Mouse (Mus musculus): ENCODE measurements around the gene Rims1.
A peak's percentile ranks its signal among the peaks of the same experiment; 100 is the strongest.

The Rims1 gene

DNA sequence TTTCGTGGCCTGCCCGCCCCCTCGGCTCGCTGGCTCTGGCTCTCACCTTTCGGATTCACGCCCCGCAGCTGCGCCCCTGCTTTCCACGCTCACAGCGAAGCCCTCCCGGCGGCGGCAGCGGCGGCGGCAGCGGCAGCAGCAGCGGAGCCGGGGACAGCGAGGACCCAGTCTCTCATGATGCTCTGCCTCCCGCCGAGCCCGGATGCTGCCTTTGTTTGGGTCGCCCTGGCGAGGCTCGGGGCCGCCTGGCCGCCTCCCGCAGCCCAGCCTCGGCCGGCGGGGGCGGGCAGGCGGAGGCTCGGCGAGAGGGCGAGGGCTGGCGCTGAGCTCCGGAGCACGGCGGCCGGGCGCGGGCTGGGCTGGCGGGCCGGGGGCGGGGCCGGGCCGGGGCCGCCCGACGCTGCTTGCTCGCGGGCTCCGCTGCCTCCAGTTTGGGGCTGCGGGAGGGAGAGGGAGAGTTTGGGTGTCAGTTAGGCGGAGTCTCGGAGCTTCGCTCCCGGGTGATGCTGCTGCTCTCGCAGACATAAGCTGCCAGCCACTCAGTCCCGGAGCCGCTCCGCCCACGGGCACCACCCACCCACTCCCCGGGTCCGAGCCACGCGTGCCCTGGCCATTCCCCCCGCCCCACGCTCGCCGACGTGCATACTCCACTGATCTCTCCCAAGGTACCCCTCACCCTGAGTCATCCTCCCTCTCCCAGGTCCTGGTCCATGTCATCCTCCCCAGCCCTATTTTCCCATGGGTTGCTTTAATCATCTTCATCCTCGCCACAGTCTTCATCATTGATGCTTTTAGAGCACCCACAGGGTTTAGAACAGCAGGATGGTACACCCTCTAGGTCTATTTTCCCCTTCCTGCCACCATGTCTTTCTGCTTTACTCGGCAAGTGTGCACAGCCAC is at the start of gene Rims1:
TSS of gene Rims1 (minus strand) at position 269 of the 900 bp plus-strand sequence.
- DNase-seq (ENCODE audit: low read depth): no peak

DNA sequence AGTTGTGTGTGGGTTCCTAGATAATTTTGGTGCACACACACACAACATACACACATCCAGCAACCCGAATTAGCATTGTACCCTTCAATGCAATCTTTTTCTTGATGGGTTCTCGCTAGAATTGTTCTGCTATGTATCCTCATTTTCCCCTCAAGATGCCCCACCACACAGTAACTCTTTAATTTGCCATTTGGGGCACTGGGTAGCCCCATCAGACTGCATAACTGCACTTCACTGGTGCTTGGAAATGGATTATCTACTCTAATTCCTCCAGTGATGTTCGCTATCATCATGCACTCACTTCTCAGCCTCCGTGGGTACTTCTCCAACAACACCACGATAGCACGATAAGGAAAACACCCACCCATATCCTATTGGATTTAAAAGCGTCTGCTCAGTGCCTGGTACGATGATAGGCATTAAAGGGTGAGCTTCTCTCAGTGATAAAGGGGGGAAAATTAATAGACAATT is 867 bp upstream of the Rims1 start:
- DNase-seq (ENCODE audit: low read depth): no peak

DNA sequence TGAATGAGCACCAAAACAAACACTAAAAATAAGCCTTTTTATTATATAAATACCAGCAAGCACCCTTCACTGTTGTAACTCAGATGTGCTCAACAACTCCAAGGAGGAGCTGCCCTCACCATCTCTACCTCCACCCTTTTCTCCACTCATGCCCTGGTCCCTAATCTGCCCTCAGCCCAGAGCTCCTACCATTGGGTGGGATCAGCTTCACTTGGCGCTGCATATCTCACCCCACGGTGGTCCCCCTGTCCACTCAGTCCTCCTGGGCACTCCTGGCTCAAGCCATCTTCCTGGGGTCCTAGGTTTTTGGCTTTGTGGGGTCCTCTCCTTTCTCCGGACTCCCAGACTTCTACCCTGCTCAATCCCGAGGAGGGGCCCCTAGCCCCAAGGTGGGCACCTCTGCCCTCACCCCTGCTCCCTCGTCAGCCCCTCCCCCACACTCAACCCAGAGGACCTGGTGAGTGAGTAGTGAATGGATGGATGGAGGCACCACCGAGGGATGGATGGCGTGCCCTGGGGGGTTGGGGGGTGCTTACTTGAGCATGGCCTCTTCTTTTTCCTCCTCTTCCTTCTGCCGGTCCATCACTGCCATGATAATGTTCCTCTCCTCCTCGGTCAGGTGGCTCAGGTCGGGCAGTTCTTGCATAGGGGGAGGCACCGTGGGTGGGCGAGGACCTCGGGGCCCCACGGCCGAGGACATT is 619 bp downstream of the Rims1 start:
- no peak for DNase-seq (ENCODE audit: low read depth)

DNA sequence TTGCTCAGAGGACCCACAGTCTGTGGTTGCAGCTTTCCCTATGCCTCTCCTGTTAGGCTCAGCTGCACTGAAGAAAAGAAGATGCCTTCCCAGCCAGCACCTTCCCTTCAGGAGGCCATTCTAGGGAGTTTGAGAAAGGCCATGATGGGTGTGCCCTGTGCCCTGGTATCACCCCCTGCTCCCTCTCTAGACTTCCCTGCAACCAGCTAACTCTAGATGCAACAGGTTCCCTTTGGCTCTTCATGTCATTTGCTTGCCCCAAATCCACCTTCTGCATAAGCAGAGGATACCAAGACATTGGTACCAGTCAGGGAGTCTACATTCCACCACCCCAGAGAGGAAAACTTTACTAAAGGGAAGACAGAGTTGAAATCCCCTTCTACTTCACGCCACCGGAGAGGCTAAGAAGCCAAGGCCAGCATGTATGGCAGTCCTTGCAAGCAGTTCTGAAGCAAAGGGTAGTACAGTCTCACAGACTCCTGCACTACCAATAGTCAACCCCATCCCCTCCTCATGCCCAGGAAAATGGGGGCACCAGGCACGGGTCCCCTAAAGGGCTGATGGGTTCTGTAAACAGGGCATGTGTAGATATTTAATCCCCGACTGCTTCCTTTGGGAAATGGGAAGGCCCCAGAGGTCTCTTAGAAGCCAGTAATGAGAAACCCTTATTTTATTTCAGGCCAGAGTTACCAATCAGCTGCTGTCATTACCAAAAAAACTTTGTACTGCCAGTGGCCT is 1.5 kb downstream of the Rims1 start:
- DNase-seq (ENCODE audit: low read depth): no peak

DNA sequence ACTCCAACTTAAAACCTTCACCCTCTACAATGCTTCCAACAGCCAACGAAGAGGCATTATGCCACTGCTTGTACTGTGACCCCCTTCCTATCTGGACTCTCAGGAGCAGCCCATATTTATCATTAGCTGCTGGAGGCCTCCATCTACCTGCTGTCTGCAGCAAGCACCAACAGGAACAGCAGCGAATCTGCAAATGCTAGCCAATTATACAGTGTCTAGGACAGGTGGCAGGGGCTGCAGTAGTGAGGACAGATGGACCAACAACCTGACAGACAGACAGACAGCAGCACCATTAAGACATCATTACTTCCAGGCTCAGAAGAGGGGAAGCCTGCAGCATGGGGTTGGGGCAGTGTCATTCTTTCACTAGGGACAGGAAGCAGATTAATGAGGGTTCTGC is 2.3 kb downstream of the Rims1 start:
- no peak for DNase-seq (ENCODE audit: low read depth)

DNA sequence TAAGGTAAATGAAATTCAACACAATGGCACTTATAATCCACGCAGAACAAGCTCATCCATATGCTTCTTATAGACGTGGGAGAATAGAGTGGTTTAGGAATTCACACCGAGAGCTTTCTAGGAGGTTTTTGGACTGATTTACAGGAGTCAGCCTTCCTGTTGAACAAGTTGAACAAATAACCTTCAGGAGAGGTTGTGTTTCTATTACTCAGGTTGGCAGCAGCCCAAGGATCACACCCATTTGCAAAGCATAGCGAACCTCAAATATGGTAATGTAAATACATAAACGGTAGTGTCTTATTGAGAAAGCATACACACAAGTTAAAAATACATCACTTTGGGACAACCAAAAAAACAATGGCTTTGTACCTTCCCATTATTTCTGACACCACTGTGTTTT is 5.5 kb downstream of the Rims1 start:
- peak; percentile 5 for DNase-seq (ENCODE audit: low read depth)

DNA sequence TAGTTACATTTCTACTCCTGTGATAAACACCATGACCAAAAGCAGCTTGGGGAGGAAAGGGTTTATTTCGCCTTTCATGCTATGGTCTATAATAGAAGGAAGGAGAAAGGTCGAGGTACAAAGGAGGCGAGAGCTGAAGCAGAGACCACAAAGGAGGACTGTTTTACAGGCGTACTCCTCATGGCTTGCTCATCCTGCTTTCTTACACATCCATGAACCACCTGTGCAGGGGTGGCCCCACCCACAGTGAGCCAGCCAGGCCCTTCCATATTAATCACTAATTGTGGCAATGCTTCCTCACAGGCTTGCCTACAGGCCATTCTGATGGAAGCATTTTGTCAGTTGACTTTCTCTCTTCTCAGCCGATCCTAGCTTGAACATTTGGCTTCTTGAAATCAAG is 8.7 kb downstream of the Rims1 start:
- no peak for DNase-seq (ENCODE audit: low read depth)

DNA sequence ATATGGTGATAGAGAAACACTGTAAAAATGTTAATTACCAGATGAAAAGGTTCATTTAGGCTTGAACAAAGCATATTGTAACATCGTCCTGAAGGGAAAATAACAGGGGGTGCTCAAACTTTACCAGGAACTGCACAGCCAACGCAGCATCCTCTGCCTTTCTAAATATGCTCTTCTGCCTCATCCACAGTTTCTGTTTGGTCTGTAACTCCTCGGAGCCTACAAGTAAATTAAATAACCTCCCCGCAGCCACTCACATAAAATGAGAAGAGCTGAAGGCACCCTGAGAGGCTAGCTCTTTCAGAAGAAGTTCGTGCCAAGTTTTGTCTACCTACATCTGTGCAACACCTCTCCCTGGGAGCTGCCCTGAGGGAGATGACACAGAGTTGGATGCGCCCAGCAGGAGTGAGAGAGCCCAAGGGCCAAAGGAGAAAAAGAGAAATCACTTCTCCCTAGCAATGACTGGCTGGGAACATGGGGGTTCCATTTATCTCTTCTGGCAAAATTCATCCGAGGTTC is 16.3 kb downstream of the Rims1 start:
- DNase-seq (ENCODE audit: low read depth): no peak

DNA sequence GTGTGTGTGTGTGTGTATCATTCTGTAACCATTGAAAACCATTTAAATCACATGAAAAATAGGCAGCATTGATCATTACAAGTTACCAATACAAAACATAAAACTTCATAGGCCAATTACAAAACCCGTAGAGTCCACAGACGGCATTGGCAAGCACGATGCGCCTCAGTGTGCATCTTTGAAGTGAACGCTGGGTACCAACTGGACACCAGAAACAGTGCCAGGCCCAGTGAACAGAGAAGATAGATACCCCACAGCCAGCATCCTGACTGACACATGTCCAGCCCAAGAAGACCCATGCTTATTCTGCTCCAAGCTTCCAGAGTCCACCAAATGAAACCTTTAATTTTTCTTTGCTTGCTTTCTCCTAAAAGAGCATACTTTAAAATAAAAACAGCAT is 18.2 kb downstream of the Rims1 start:
- no peak for DNase-seq (ENCODE audit: low read depth)

DNA sequence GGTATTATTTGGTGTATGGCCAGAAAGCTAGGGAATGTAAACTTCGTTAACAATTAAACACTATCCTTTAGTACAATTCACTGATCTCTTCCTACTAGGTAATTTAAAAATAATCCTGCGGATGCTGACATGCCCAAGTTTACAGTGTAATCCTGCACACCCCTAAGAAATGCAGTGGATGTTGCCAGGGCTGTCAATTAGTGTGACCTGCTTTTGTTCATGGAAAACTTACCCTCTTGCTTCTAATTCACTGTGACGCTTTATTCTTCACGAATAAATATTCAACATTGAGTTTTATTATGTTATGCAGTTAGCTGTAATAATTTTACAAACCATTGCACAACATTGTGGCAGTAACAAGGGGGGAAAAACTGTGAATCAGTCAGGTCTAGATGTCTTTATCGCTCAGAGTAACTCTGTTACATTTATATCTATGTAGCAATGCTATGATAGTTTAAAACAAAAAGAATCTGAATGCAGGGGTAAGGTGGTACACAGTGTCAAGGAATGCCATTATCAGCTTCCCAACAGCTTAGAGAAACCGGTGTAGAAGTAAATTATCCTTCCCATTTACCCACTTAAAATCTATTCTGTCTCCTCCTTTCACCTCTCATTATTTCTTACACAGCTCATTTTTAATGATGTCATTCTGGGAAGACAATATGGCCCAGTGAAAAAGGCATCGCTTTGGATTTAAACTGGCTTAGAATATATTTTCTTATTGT is 35.1 kb downstream of the Rims1 start:
- no peak for DNase-seq (ENCODE audit: low read depth)

DNA sequence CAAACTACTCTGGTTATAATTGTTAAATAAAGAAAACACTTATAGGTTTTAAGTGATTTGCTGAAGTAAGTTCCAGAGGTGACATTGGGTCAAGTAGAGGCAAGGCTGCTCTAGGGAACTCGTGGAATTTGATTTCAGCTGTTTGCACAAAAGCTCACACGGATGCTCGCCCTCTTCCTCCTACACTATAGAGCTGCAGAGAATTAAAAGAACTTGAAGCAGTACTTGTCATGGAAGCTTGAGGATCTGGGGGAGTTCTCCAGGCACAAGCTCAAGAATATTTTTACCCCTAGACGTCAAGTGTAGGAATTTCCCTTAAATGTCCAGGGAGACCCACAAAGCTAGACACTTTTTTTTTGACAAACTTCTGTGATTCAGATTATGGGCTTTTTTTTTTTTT is 42.4 kb downstream of the Rims1 start:
- no peak for DNase-seq (ENCODE audit: low read depth)

DNA sequence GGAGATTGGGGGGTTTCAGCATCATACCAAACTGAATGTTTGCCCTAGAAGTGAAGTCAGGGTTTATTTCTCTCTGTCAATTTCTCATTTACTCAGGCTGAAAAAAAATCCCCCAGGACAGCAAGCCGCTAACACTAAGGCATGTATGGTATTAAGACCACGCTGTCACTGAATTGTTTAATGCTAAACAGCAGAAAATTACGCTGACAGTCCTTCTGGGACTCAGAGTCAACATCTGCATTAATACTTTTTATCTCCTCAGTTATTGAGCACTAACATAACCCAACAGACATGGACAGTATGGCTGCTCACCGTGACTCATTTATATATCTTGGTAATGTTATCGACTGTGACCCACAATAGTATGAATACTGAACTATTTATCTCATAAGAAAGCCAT is 43.0 kb downstream of the Rims1 start:
- DNase-seq (ENCODE audit: low read depth): no peak

DNA sequence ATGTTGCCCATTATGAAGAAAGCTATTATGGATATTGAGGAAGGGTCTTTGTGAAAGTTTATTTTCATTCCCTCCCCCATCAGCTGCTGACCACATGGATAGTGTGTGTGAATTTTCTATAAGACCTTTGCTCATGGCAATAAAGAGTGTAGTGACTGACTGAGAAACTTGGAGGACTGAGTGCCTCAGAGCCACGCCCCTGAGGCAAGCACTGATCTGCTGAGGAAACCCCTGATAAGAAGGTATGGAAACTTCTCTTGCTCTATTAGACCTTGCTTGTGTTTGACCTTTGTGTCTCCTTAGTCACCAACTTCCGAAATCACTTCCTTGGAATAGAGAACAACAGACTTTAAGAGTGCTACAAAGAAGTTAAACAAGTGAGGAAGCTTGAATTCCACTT is 55.3 kb downstream of the Rims1 start:
- DNase-seq (ENCODE audit: low read depth): no peak

DNA sequence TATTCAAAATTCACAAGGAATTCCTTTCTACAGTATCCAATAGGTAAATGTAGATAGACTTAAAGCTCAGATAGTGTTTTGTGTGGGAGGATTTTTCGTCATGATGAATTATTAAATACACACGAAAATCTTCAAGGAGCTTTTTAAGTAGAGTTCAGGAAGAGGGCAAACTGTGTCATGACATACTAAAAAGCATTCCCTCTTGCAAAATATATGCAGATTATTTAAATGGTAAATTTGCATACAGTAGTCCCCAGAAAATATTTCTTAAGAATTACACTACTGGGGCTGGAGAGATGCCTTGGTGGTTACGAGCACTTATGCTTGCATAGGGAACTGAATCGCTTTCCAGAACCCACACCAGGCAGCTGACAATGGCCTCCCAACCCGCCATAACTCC is 61.1 kb downstream of the Rims1 start:
- DNase-seq (ENCODE audit: low read depth): no peak

DNA sequence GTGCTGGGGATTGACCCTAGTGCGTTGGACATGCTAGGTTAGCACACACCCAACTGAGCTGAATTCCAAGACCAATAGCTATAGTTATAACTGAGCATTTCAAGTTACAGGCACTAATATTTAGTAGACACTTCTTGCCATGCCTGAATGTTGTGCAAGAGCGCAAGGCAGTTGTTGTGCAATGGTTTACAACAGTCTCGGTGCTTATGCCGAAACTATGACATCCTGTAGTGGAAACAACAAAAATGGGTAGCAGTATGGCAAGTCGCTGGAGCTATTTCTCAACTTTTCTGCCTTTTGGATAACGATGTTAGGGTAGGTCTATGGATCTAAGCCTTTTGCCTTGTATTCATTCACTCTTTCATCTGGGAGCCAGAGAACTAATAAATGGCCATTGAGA is 68.3 kb downstream of the Rims1 start:
- no peak for DNase-seq (ENCODE audit: low read depth)

DNA sequence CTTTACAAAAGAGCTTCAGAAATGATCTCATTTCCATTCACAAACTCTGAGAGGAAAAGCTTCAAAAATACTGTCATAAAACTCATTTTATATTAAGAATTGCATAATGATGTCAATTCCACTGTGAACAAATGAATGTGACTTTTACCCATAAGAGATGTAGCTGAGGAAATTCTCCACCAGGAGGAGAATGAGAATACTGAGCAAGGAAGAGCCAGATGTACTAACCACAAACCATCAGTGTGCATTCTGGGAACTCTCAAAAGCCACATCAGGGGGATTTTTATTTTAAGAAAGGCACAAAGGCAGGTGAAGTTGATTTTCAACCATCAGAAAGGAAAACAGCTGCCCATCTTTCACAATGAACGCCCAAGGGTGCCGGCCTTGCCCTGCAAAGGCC is 71.4 kb downstream of the Rims1 start:
- DNase-seq (ENCODE audit: low read depth): no peak

DNA sequence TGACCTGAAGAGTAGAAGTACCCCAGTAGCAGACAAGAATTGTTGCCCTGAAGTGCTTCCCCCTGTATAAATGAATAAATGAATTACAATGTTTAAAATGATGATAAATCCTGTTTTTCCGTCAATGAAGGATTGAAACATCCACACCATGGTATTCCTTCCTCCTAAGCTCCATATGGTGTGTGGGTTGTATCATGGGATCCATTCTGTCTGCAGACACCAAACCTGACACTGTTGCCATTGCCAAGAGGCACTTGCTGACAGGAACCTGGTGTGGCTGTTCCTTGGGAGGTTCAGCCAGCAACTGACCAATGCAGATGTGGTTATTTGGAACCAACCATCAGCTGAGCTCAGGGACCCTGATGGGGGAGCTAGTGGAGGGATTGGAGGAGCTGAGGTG is 72.5 kb downstream of the Rims1 start:
- DNase-seq (ENCODE audit: low read depth): no peak

DNA sequence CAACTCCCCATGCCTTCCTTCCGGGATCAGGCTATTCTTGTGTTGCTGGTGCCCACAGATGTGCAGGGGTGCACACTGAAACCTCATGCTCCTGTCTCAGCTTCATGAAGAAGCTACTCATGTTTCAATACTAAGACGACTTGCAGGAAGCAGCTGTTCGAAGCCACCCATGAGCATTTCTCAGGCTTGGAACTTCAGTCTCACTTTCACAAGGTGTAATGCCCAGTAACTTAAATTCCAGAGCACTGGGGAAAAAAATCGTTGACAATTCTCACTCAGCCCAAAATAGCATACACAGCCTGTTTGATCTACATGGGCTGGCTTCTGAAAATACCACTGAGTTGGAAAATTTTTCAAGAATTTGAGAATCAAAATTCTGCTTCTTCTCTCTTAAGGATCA is 77.6 kb downstream of the Rims1 start:
- DNase-seq (ENCODE audit: low read depth): no peak

DNA sequence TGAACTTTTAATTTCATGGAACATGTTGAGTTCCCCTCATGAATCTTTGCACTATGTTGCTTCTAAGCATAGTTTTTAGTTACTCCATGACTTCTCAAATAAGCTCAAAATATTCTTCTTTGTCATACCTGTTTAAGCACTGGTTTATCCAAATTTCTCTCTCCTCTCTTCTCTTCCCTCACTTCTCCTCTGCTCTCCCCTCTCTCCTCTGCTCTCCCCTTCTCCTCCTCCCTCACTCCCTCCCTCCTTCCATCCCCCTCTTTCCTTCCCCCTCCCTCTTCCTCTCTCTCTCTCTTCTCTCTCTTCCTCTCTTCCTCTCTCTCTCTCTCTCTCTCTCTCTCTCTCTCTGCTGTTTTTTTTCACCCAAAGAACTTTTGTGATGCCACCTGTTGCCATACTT is 84.1 kb downstream of the Rims1 start:
- no peak for DNase-seq (ENCODE audit: low read depth)

DNA sequence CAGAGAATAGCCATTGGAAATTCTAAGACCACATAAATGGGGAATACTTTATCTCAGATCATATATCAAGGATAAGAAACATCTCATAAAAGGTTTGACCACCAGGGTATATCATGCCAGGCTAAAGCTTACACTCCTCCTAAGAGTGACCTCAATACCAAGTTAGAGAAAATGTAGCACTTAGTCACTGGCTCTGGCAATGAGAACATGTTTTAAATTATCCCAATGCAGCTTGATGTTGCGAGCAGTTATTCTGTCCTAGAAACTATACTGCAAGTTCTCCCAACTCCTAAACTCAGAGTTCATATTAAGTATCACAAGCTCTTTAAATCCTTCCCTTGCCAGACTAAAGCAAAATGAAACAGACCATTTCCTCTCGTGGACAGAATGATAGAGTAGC is 85.1 kb downstream of the Rims1 start:
- DNase-seq (ENCODE audit: low read depth): no peak

DNA sequence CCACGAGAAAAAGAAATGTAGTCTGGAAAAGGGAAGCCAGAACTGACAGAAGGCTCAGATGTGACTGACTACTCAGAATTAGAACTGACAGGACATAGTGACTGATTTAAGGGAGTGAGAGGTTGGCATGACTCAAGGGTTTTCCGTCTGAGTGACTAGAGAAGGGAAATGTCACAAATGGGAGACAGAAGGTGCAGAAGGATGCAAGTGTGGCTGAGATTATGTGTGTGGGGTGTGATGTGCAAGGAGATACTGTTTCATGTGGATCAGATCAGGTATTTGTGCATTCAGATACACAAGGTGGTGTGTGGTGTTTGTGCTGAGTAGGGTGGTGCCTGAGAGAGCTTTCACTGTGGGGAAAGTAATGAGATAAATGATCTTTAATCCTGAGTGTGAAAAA is 96.3 kb downstream of the Rims1 start:
- DNase-seq (ENCODE audit: low read depth): no peak

DNA sequence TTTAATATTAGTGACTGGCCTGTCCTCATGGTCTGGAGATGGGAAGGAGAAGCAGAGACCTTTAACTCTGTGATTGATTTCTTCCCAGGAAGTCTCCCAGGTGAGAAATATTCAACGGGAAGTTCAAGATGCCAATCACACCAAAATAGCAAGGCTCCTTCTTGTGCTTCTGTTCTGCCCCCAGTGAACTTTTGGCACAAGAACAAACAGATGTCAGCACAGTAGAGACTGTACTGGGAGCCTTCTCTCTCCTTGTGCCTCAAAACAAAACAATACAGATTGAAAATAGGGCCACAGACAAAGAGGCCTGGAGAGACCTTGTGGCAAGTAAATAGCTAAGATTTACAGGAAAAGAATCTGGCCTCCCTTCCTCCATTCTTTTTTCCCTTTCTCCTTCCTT is 110.7 kb downstream of the Rims1 start:
- DNase-seq (ENCODE audit: low read depth): no peak

All from NIH3T3 (cell line).